ENCODE assay signal across 9 mouse cellular contexts in the genomic region with DNA sequence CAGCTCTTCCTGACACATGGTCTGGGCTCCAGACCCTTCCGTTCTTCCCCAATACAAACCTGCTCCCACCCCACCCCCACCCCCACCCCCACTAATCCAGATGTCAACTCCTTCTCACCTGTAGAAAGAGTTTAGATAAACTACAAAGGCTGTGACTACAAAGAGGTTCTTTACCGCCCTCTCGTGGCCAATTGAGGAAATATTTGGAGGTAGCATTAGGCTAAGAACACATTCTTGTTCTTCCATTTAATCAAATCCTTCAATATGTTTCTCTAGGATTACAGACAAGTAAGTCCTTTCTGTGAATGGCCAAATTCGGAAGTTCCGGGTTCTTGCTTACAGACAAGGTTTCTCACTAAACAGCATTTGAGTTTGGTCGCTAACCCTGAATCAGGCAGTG. TPM values are rescaled to one million over a fixed set of nuclear protein-coding genes. Genes with fewer than 3 reads are reported as not detected.
DNase-seq lines count a peak whose midpoint lies in the region; ATAC-seq and TF ChIP-seq lines count a peak whose summit lies in the region.
"Had no signal": no experiment of that assay in that cellular context is flagged by ENCODE, and none has a peak within 500 bp of the region (broad histone marks: within the 10 kb centered on the region; RNA-seq: fewer than 3 reads in every experiment).

No protein-coding gene starts in this region.

- peak; percentile 50; the same call in 1 of the 2 replicates for ATAC-seq in forebrain, embryonic 13.5 days
- ATAC-seq in forebrain, embryonic 16.5 days, result no peak
- ATAC-seq in midbrain, embryonic 11.5 days (ENCODE audit: low FRiP score), result no peak

- no peaks in the 10 kb centered on the region for H3K4me1 ChIP-seq in forebrain, embryonic 13.5 days
- no peaks in the 10 kb centered on the region for H3K4me1 ChIP-seq in forebrain, embryonic 16.5 days (replicated peaks; ENCODE audit: control insufficient read depth, insufficient read depth, low read length)
- no peaks in the 10 kb centered on the region for H3K4me1 ChIP-seq in bone marrow macrophage, adult 2 months (ENCODE audit: control insufficient read depth, insufficient read depth, low read length)
- H3K4me1 ChIP-seq in midbrain, embryonic 11.5 days (ENCODE audit: control insufficient read depth, insufficient read depth, low read length), result no peaks in the 10 kb centered on the region
- H3K4me1 ChIP-seq: heart, embryonic 15.5 days had no signal

- WGBS in forebrain, embryonic 13.5 days, result 45% methylated on average over 6 of the region's 6 CpGs
- WGBS in forebrain, embryonic 16.5 days, result 42% methylated on average over 6 of the region's 6 CpGs
- 39% methylated on average over 6 of the region's 6 CpGs for WGBS in midbrain, embryonic 11.5 days

- peak; percentile 51 for DNase-seq in A20 (ENCODE audit: low read depth, low spot score)
- peak; percentile 32 to 52 for DNase-seq in frontal cortex, postnatal 25 days (ENCODE audit: low spot score in 2 of 2)
- DNase-seq in layer of hippocampus, adult 8-10 months (ENCODE audit: low spot score in 2 of 2), result peak; percentile 13 to 44
- DNase-seq in midbrain, embryonic 11.5 days (ENCODE audit: low spot score, missing footprints), result peak; percentile 92
- peak; percentile 64 for DNase-seq in urinary bladder, postnatal 25 days (ENCODE audit: low spot score)

- H3K9me3 ChIP-seq in forebrain, embryonic 13.5 days (replicated peaks), result no peaks in the 10 kb centered on the region
- H3K9me3 ChIP-seq in forebrain, embryonic 16.5 days (ENCODE audit: control insufficient read depth, low read length), result no peaks in the 10 kb centered on the region
- no peaks in the 10 kb centered on the region for H3K9me3 ChIP-seq in midbrain, embryonic 11.5 days (ENCODE audit: control insufficient read depth, low read length)
- H3K9me3 ChIP-seq: heart, embryonic 15.5 days had no signal

- TF ChIP-seq CTCF in bone marrow macrophage, adult 2 months (IDR thresholded peaks at IDR 0.05; ENCODE audit: low read depth, low read length), result peak; percentile 43; the same call in 1 of the 2 replicates

- no peaks in the 10 kb centered on the region for H3K36me3 ChIP-seq in forebrain, embryonic 13.5 days (ENCODE audit: poor library complexity, severe bottlenecking)
- no peaks in the 10 kb centered on the region for H3K36me3 ChIP-seq in forebrain, embryonic 16.5 days (ENCODE audit: control insufficient read depth, insufficient read depth)
- H3K36me3 ChIP-seq in midbrain, embryonic 11.5 days (ENCODE audit: control insufficient read depth, insufficient read depth, low read length), result no peaks in the 10 kb centered on the region
- H3K36me3 ChIP-seq: heart, embryonic 15.5 days had no signal

- H3K4me3 ChIP-seq in forebrain, embryonic 13.5 days, result no peak overlapping the region
- no peak overlapping the region for H3K4me3 ChIP-seq in forebrain, embryonic 16.5 days (replicated peaks; ENCODE audit: low read length)
- no peak overlapping the region for H3K4me3 ChIP-seq in bone marrow macrophage, adult 2 months (ENCODE audit: insufficient read depth, low read length)
- no peak overlapping the region for H3K4me3 ChIP-seq in midbrain, embryonic 11.5 days (ENCODE audit: low read depth, low read length)
- H3K4me3 ChIP-seq: heart, embryonic 15.5 days had no signal

- H3K4me2 ChIP-seq in forebrain, embryonic 13.5 days, result no peak overlapping the region
- H3K4me2 ChIP-seq in forebrain, embryonic 16.5 days (ENCODE audit: low read length), result no peak overlapping the region
- no peak overlapping the region for H3K4me2 ChIP-seq in midbrain, embryonic 11.5 days
- H3K4me2 ChIP-seq: heart, embryonic 15.5 days had no signal

- H3K27ac ChIP-seq in forebrain, embryonic 13.5 days, result no peak overlapping the region
- no peak overlapping the region for H3K27ac ChIP-seq in forebrain, embryonic 16.5 days (ENCODE audit: low read length)
- no peak overlapping the region for H3K27ac ChIP-seq in bone marrow macrophage, adult 2 months (ENCODE audit: insufficient read depth, low read depth, low read length)
- no peak overlapping the region for H3K27ac ChIP-seq in midbrain, embryonic 11.5 days (ENCODE audit: low read depth, low read length)
- H3K27ac ChIP-seq: heart, embryonic 15.5 days had no signal

- no peak for TF ChIP-seq POLR2A in bone marrow macrophage, adult 2 months (IDR thresholded peaks at IDR 0.05; ENCODE audit: borderline replicate concordance, low read depth, low read length)

- H3K27me3 ChIP-seq in forebrain, embryonic 13.5 days, result no peaks in the 10 kb centered on the region
- no peaks in the 10 kb centered on the region for H3K27me3 ChIP-seq in forebrain, embryonic 16.5 days (replicated peaks; ENCODE audit: control insufficient read depth, insufficient read depth, low read length)
- H3K27me3 ChIP-seq in midbrain, embryonic 11.5 days (ENCODE audit: control insufficient read depth, insufficient read depth, low read length), result no peaks in the 10 kb centered on the region
- H3K27me3 ChIP-seq: heart, embryonic 15.5 days had no signal

- no peak overlapping the region for H3K9ac ChIP-seq in forebrain, embryonic 13.5 days
- no peak overlapping the region for H3K9ac ChIP-seq in forebrain, embryonic 16.5 days (replicated peaks; ENCODE audit: low read depth, low read length)
- H3K9ac ChIP-seq in midbrain, embryonic 11.5 days (ENCODE audit: low read length), result no peak overlapping the region
- H3K9ac ChIP-seq: heart, embryonic 15.5 days had no signal

RNA-seq across cellular contexts. Expression of a gene that starts 14.1 kb away (rescaled TPM):
- polyA plus RNA-seq in forebrain, embryonic 13.5 days (2015; fragmentation: Nextera tagmentation; extraction: Ambion mirVana), result not detected in 2 replicates
- not detected in 2 replicates for polyA plus RNA-seq in forebrain, embryonic 16.5 days (2015; fragmentation: Nextera tagmentation; extraction: Ambion mirVana)
- not detected in 2 replicates for polyA plus RNA-seq in bone marrow macrophage, adult 2 months (2012; ENCODE audit: insufficient read depth, insufficient read length, missing spikeins)
- total RNA-seq in layer of hippocampus, adult 8-10 months (2022), result under 1 TPM in 1 of 4 experiments, not detected in 3; 0.39 TPM
- polyA plus RNA-seq in midbrain, embryonic 11.5 days (2014; fragmentation: Nextera tagmentation; extraction: Ambion mirVana), result not detected in 2 replicates

Comparison
In these comparisons a context has a peak if more than half of its experiments do, and no peak if none do; other contexts are left out.
1. DNase-seq: peak in every context shown above with its lines; median percentile 92 in midbrain, embryonic 11.5 days; 64 in urinary bladder, postnatal 25 days; 51 in A20; 42 in frontal cortex, postnatal 25 days; 28 in layer of hippocampus, adult 8-10 months.